In genomic region chr2:150976871-150977270, GRCm38 (mm10) we compare ENCODE assay signal across 14 mouse cellular contexts.
DNase-seq lines count a peak whose midpoint lies in the region; ATAC-seq and TF ChIP-seq lines count a peak whose summit lies in the region.
"Had no signal": no experiment of that assay in that cellular context is flagged by ENCODE, and none has a peak within 500 bp of the region (broad histone marks: within the 10 kb centered on the region; RNA-seq: fewer than 3 reads in every experiment).

No protein-coding gene starts in this region.

- DNase-seq in heart, adult 9 months (ENCODE audit: low spot score in 2 of 2), result no peak
- peak; percentile 26 for DNase-seq in MEL (ENCODE audit: low read depth, low spot score)
- DNase-seq in T-cell, adult 2 months (ENCODE audit: low spot score), result no peak
- DNase-seq in thymus, postnatal 25 days, result no peak
- DNase-seq: adrenal gland, adult 8-10 months; cerebellum, adult 9-11 months; heart, postnatal 14 days; retina, postnatal 1 day; thymus, postnatal 14 days had no signal

- H3K4me3 ChIP-seq in heart, embryonic 12.5 days, result no peak overlapping the region
- H3K4me3 ChIP-seq in MEL (ENCODE audit: control insufficient read depth in 1 of 2, insufficient read depth in 1 of 2, low read depth in 2 of 2, low read length in 2 of 2), result no peak overlapping the region
- peak overlapping the region; percentile 31; the same call in 1 of the 2 replicates for H3K4me3 ChIP-seq in liver, embryonic 16.5 days (ENCODE audit: low read depth, low read length)
- H3K4me3 ChIP-seq in forebrain, embryonic 15.5 days, result no peak overlapping the region
- H3K4me3 ChIP-seq: lung, embryonic 15.5 days had no signal

- peaks cover 4% of the 10 kb centered on the region for H3K4me1 ChIP-seq in heart, embryonic 12.5 days (replicated peaks)
- H3K4me1 ChIP-seq in MEL (ENCODE audit: control insufficient read depth in 1 of 2, insufficient read depth in 2 of 2, low read length in 2 of 2), result peaks cover 11 to 12% of the 10 kb centered on the region in 2 experiments
- peaks cover 27% of the 10 kb centered on the region for H3K4me1 ChIP-seq in liver, embryonic 16.5 days (ENCODE audit: control insufficient read depth, low read depth, low read length)
- no peaks in the 10 kb centered on the region for H3K4me1 ChIP-seq in forebrain, embryonic 15.5 days
- H3K4me1 ChIP-seq: lung, embryonic 15.5 days had no signal

- ATAC-seq in heart, embryonic 12.5 days (ENCODE audit: insufficient number of reproducible peaks, low FRiP score), result peak; percentile 85
- ATAC-seq in erythroblast, adult 5-6 weeks (replicated peaks; ENCODE audit: low FRiP score, poor library complexity, severe bottlenecking), result peak; percentile 61
- peak; percentile 86 for ATAC-seq in liver, embryonic 16.5 days (ENCODE audit: low read depth)
- no peak for ATAC-seq in forebrain, embryonic 15.5 days (replicated peaks)

- TF ChIP-seq EP300 in MEL (IDR thresholded peaks at IDR 0.05; ENCODE audit: low read depth in 1 of 2, low read length in 2 of 2), result peak; percentile 23 to 72; a peak in 3 of 4 replicates

- no peaks in the 10 kb centered on the region for H3K9me3 ChIP-seq in heart, embryonic 12.5 days (replicated peaks)
- H3K9me3 ChIP-seq in MEL (replicated peaks; ENCODE audit: insufficient read depth, low read length), result no peaks in the 10 kb centered on the region
- H3K9me3 ChIP-seq in liver, embryonic 16.5 days (replicated peaks; ENCODE audit: control insufficient read depth, low read length), result no peaks in the 10 kb centered on the region
- no peaks in the 10 kb centered on the region for H3K9me3 ChIP-seq in forebrain, embryonic 15.5 days
- H3K9me3 ChIP-seq: lung, embryonic 15.5 days had no signal

- TF ChIP-seq CTCF in MEL (IDR thresholded peaks at IDR 0.05 in 2 of 3, conservative IDR thresholded peaks at IDR 0.05 in 1 of 3; ENCODE audit: control insufficient read depth in 1 of 3, insufficient read depth in 1 of 3, low read depth in 2 of 3, low read length in 3 of 3, poor library complexity in 1 of 3, severe bottlenecking in 1 of 3), result no peak

- TF ChIP-seq POLR2A in MEL (IDR thresholded peaks at IDR 0.05; ENCODE audit: control insufficient read depth in 1 of 2, insufficient read depth in 1 of 2, low read depth in 1 of 2, low read length in 2 of 2, poor library complexity in 1 of 2), result no peak

- H3K9ac ChIP-seq in heart, embryonic 12.5 days, result no peak overlapping the region
- H3K9ac ChIP-seq in MEL (ENCODE audit: control insufficient read depth, low read depth, low read length, poor library complexity, severe bottlenecking), result no peak overlapping the region
- peak overlapping the region; percentile 33 for H3K9ac ChIP-seq in liver, embryonic 16.5 days (ENCODE audit: low read depth, low read length)
- no peak overlapping the region for H3K9ac ChIP-seq in forebrain, embryonic 15.5 days (replicated peaks)
- H3K9ac ChIP-seq: lung, embryonic 15.5 days had no signal

- 69% methylated on average over 5 of the region's 5 CpGs for WGBS in heart, embryonic 12.5 days
- WGBS in liver, embryonic 16.5 days (ENCODE audit: insufficient replicate concordance), result 25% methylated on average over 5 of the region's 5 CpGs
- 90% methylated on average over 5 of the region's 5 CpGs for WGBS in forebrain, embryonic 15.5 days

- H3K4me2 ChIP-seq in heart, embryonic 12.5 days, result no peak overlapping the region
- H3K4me2 ChIP-seq in liver, embryonic 16.5 days (ENCODE audit: low read depth, low read length), result peak overlapping the region; percentile 50
- H3K4me2 ChIP-seq in forebrain, embryonic 15.5 days (replicated peaks), result no peak overlapping the region
- H3K4me2 ChIP-seq: lung, embryonic 15.5 days had no signal

- no peaks in the 10 kb centered on the region for H3K79me2 ChIP-seq in MEL (ENCODE audit: control insufficient read depth, insufficient read depth, low read length, poor library complexity)

- no peaks in the 10 kb centered on the region for H3K27me3 ChIP-seq in heart, embryonic 12.5 days (replicated peaks)
- H3K27me3 ChIP-seq in MEL (ENCODE audit: control insufficient read depth in 1 of 2, insufficient read depth in 2 of 2, low read length in 2 of 2), result no peaks in the 10 kb centered on the region
- no peaks in the 10 kb centered on the region for H3K27me3 ChIP-seq in liver, embryonic 16.5 days (ENCODE audit: control insufficient read depth, insufficient read depth, low read depth, low read length)
- no peaks in the 10 kb centered on the region for H3K27me3 ChIP-seq in forebrain, embryonic 15.5 days
- H3K27me3 ChIP-seq: lung, embryonic 15.5 days had no signal

- no peak overlapping the region; the same call in 1 of the 2 replicates for H3K27ac ChIP-seq in heart, embryonic 12.5 days (ENCODE audit: poor library complexity, severe bottlenecking)
- no peak overlapping the region for H3K27ac ChIP-seq in MEL (ENCODE audit: control insufficient read depth, low read depth, low read length)
- H3K27ac ChIP-seq in liver, embryonic 16.5 days (ENCODE audit: low read length), result peak overlapping the region; percentile 64
- H3K27ac ChIP-seq in forebrain, embryonic 15.5 days (replicated peaks), result no peak overlapping the region
- H3K27ac ChIP-seq: lung, embryonic 15.5 days had no signal

- no peak for TF ChIP-seq RAD21 in MEL (IDR thresholded peaks at IDR 0.05; ENCODE audit: low read depth, low read length)

- H3K36me3 ChIP-seq in heart, embryonic 12.5 days, result peaks cover 31% of the 10 kb centered on the region
- H3K36me3 ChIP-seq in MEL (ENCODE audit: control insufficient read depth in 1 of 2, insufficient read depth in 2 of 2, low read length in 2 of 2), result peaks cover 0 to 21% of the 10 kb centered on the region in 2 experiments; a peak in 3 of 4 replicates
- peaks cover 7% of the 10 kb centered on the region; the same call in 1 of the 2 replicates for H3K36me3 ChIP-seq in liver, embryonic 16.5 days (ENCODE audit: control insufficient read depth, insufficient read depth)
- H3K36me3 ChIP-seq in forebrain, embryonic 15.5 days, result 0 out of 2 replicates have a peak, but pooled peaks cover 10% of the 10 kb centered on the region

TF ChIP-seq in MEL, 35 proteins besides CTCF, POLR2A, EP300 and RAD21:
- TF ChIP-seq GATA1 (IDR thresholded peaks at IDR 0.05; ENCODE audit: low read depth, low read length) (peak; percentile 45; the same call in 1 of the 2 replicates), SIN3A (IDR thresholded peaks at IDR 0.05; ENCODE audit: low read length) (no peak), ETS1 (IDR thresholded peaks at IDR 0.05; ENCODE audit: low read depth, low read length) (0 out of 2 replicates have a peak, but pooled peaks have one; percentile 15), TAL1 (IDR thresholded peaks at IDR 0.05; ENCODE audit: low read length) (peak; percentile 77), MEF2A (IDR thresholded peaks at IDR 0.05; ENCODE audit: extremely low read depth, insufficient replicate concordance, low read depth, low read length, poor library complexity, severe bottlenecking) (no peak), RCOR1 (IDR thresholded peaks at IDR 0.05; ENCODE audit: low read depth, low read length) (no peak), UBTF (IDR thresholded peaks at IDR 0.05; ENCODE audit: borderline replicate concordance, insufficient read depth, low read depth, low read length) (no peak), TCF12 (IDR thresholded peaks at IDR 0.05; ENCODE audit: low read depth, low read length) (peak; percentile 62; the same call in 1 of the 2 replicates), NELFE (IDR thresholded peaks at IDR 0.05; ENCODE audit: low read depth, low read length) (no peak), GABPA (IDR thresholded peaks at IDR 0.05; ENCODE audit: low read depth, low read length) (no peak), ZMIZ1 (IDR thresholded peaks at IDR 0.05; ENCODE audit: low read depth, low read length) (no peak), CHD1 (IDR thresholded peaks at IDR 0.05; ENCODE audit: low read depth, low read length) (no peak), E2F4 (IDR thresholded peaks at IDR 0.05; ENCODE audit: borderline replicate concordance, low read depth, low read length) (no peak), ZC3H11A (IDR thresholded peaks at IDR 0.05; ENCODE audit: low read depth, low read length) (no peak), ZKSCAN1 (IDR thresholded peaks at IDR 0.05; ENCODE audit: low read depth, low read length) (no peak), CHD2 (IDR thresholded peaks at IDR 0.05; ENCODE audit: low read length) (no peak), MXI1 (IDR thresholded peaks at IDR 0.05; ENCODE audit: low read depth, low read length) (no peak), BHLHE40 (IDR thresholded peaks at IDR 0.05; ENCODE audit: borderline replicate concordance, low read depth, low read length) (no peak), SMC3 (IDR thresholded peaks at IDR 0.05; ENCODE audit: low read depth, low read length) (no peak), MAZ (IDR thresholded peaks at IDR 0.05; ENCODE audit: low read depth, low read length) (no peak), TBP (IDR thresholded peaks at IDR 0.05; ENCODE audit: low read depth, low read length) (no peak), JUND (IDR thresholded peaks at IDR 0.05; ENCODE audit: low read depth, low read length) (no peak), MAFK (IDR thresholded peaks at IDR 0.05; ENCODE audit: borderline replicate concordance, low read depth, low read length) (no peak), USF1 (IDR thresholded peaks at IDR 0.05; ENCODE audit: low read depth, low read length) (no peak)
TF ChIP-seq in MEL: peak in this region for 4.
